Mouse (Mus musculus): ENCODE measurements at regions not wholly inside any gene's neighbourhood (a gene's known extent, or its start where the extent isn't known, plus 50 kb on each side); places are given as distances from the start of the nearest gene placed in this dataset.

DNA sequence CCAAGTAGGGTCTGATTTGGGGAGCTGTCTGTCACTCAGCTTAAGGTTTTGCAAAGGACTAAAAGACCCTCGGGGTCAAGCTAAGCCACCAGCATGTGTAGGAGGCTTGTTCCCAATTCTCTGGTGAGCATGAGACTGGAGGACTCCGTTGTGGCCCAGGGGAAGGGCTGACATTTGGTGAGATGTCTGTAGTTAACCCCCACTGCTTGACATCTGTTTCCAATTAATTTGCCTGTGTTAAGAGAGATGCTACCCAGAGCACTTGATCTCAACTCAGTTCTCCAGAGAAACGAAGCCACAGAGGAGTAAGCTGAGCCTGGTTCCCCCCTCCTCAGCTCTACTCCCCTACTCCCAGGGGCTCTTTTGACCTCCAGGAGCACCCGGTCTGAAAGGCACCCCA, 100.2 kb upstream of the Top1 start:
- TF ChIP-seq MAFK (IDR thresholded peaks at IDR 0.05; ENCODE audit: insufficient read depth, low read depth, low read length) (no peak), ZNF384 (IDR thresholded peaks at IDR 0.05; ENCODE audit: low read depth, low read length) (no peak), ZC3H11A (IDR thresholded peaks at IDR 0.05; ENCODE audit: borderline replicate concordance, low read depth, low read length) (no peak), CHD2 (IDR thresholded peaks at IDR 0.05; ENCODE audit: low read depth, low read length) (no peak)
